Mouse (Mus musculus) heart, adult 2 months (tissue): ENCODE results near the gene Gm884.

Experiments
- CTCF ChIP-seq: fragments of 200-600 bp; IDR thresholded peaks from 2 replicates; pipeline ENCODE4 v1.8.1; 2022; ENCODE audit warnings: antibody characterized with exemption, mild to moderate bottlenecking, moderate library complexity
- EP300 ChIP-seq: fragments of 200-500 bp; IDR thresholded peaks from 2 replicates; pipeline ENCODE4 v1.6.1; 2011; ENCODE audit warnings: low read depth, low read length, control low read depth; ENCODE audit not compliant: insufficient read depth

GRCm38 (mm10) chr11:103635481-103635880, 14.5 kb upstream of the Gm884 start:
- TF ChIP-seq EP300, result no peak
- no peak for TF ChIP-seq CTCF
